Mouse (Mus musculus): ENCODE results near the gene Arid5b. TPM values are rescaled to one million over a fixed set of nuclear protein-coding genes. Genes with fewer than 3 reads are reported as not detected.

Gene Arid5b
- total and polyA plus RNA-seq, 2 experiments from 2014 or later = 13.3 to 13.6 TPM

- no peaks in the 10 kb centered on the region for H3K27me3 ChIP-seq (ENCODE audit: insufficient read depth, low read length)
- TF ChIP-seq CTCF (IDR thresholded peaks at IDR 0.05) = no peak
- no peaks in the 10 kb centered on the region for H3K36me3 ChIP-seq (ENCODE audit: insufficient read depth, low read length)
- no peak overlapping the region for H3K4me3 ChIP-seq (ENCODE audit: low read depth, low read length)
- no peak overlapping the region for H3K4me2 ChIP-seq (ENCODE audit: low read depth, low read length, poor library complexity, severe bottlenecking)
- H3K9me3 ChIP-seq (ENCODE audit: low read length) = no peaks in the 10 kb centered on the region
- no peak overlapping the region for H3K9ac ChIP-seq (replicated peaks; ENCODE audit: low read length, poor library complexity, severe bottlenecking)
- no peak overlapping the region for H3K27ac ChIP-seq (ENCODE audit: low read depth, low read length)
- H3K4me1 ChIP-seq (ENCODE audit: insufficient read depth, low read length) = peaks cover 5% of the 10 kb centered on the region; the same call in 1 of the 2 replicates
- WGBS = 68% methylated on average over 10 of the region's 10 CpGs
- ATAC-seq (ENCODE audit: low FRiP score) (no peak), DNase-seq (ENCODE audit: low spot score) (no peak)
These were observed 150.1 kb downstream of the Arid5b start for GRCm38 (mm10) chr10:68128441-68128848.

- H3K4me2 ChIP-seq (ENCODE audit: low read depth, low read length, poor library complexity, severe bottlenecking) = no peak overlapping the region
- no peaks in the 10 kb centered on the region for H3K27me3 ChIP-seq (ENCODE audit: insufficient read depth, low read length)
- no peak for DNase-seq (ENCODE audit: low spot score)
- no peak for ATAC-seq (ENCODE audit: low FRiP score)
- no peaks in the 10 kb centered on the region for H3K9me3 ChIP-seq (ENCODE audit: low read length)
- WGBS = 78% methylated on average over 6 of the region's 6 CpGs
- TF ChIP-seq CTCF (IDR thresholded peaks at IDR 0.05) = no peak
- no peak overlapping the region for H3K9ac ChIP-seq (replicated peaks; ENCODE audit: low read length, poor library complexity, severe bottlenecking)
- no peak overlapping the region for H3K4me3 ChIP-seq (ENCODE audit: low read depth, low read length)
- H3K27ac ChIP-seq (ENCODE audit: low read depth, low read length) = no peak overlapping the region
- H3K4me1 ChIP-seq (ENCODE audit: insufficient read depth, low read length) = peaks cover 5% of the 10 kb centered on the region; the same call in 1 of the 2 replicates
- no peaks in the 10 kb centered on the region for H3K36me3 ChIP-seq (ENCODE audit: insufficient read depth, low read length)
These were observed 150.8 kb downstream of the Arid5b start for GRCm38 (mm10) chr10:68127604-68128256.

GRCm38 (mm10) chr10:68127104-68127503 lies 151.4 kb downstream of the Arid5b start:
- Histone ChIP-seq H3K27ac (ENCODE audit: low read depth, low read length) (no peak overlapping the region), H3K36me3 (ENCODE audit: insufficient read depth, low read length) (no peaks in the 10 kb centered on the region), H3K9ac (replicated peaks; ENCODE audit: low read length, poor library complexity, severe bottlenecking) (no peak overlapping the region), H3K4me3 (ENCODE audit: low read depth, low read length) (no peak overlapping the region), H3K9me3 (ENCODE audit: low read length) (no peaks in the 10 kb centered on the region), H3K27me3 (ENCODE audit: insufficient read depth, low read length) (no peaks in the 10 kb centered on the region), H3K4me2 (ENCODE audit: low read depth, low read length, poor library complexity, severe bottlenecking) (no peak overlapping the region), H3K4me1 (ENCODE audit: insufficient read depth, low read length) (peaks cover 5% of the 10 kb centered on the region; the same call in 1 of the 2 replicates)
- ATAC-seq (ENCODE audit: low FRiP score) = no peak
- WGBS = 92% methylated on average over 2 of the region's 2 CpGs
- TF ChIP-seq CTCF (IDR thresholded peaks at IDR 0.05) = no peak
- no peak for DNase-seq (ENCODE audit: low spot score)

- H3K4me1 ChIP-seq (ENCODE audit: insufficient read depth, low read length) = peaks cover 5% of the 10 kb centered on the region; the same call in 1 of the 2 replicates
- no peak for TF ChIP-seq CTCF (IDR thresholded peaks at IDR 0.05)
- H3K9ac ChIP-seq (replicated peaks; ENCODE audit: low read length, poor library complexity, severe bottlenecking) = no peak overlapping the region
- no peak overlapping the region for H3K4me3 ChIP-seq (ENCODE audit: low read depth, low read length)
- no peaks in the 10 kb centered on the region for H3K36me3 ChIP-seq (ENCODE audit: insufficient read depth, low read length)
- H3K4me2 ChIP-seq (ENCODE audit: low read depth, low read length, poor library complexity, severe bottlenecking) = no peak overlapping the region
- H3K9me3 ChIP-seq (ENCODE audit: low read length) = no peaks in the 10 kb centered on the region
- ATAC-seq (ENCODE audit: low FRiP score) = no peak
- no peaks in the 10 kb centered on the region for H3K27me3 ChIP-seq (ENCODE audit: insufficient read depth, low read length)
- WGBS = 73% methylated on average over 2 of the region's 2 CpGs
- DNase-seq (ENCODE audit: low spot score) = no peak
- H3K27ac ChIP-seq (ENCODE audit: low read depth, low read length) = no peak overlapping the region
These were observed 152.0 kb downstream of the Arid5b start for GRCm38 (mm10) chr10:68126551-68126950.

GRCm38 (mm10) chr10:68125919-68126550 lies 152.5 kb downstream of the Arid5b start:
- Histone ChIP-seq H3K9ac (replicated peaks; ENCODE audit: low read length, poor library complexity, severe bottlenecking) (no peak overlapping the region), H3K9me3 (ENCODE audit: low read length) (no peaks in the 10 kb centered on the region), H3K36me3 (ENCODE audit: insufficient read depth, low read length) (no peaks in the 10 kb centered on the region), H3K4me2 (ENCODE audit: low read depth, low read length, poor library complexity, severe bottlenecking) (no peak overlapping the region), H3K27me3 (ENCODE audit: insufficient read depth, low read length) (no peaks in the 10 kb centered on the region), H3K4me3 (ENCODE audit: low read depth, low read length) (no peak overlapping the region), H3K4me1 (ENCODE audit: insufficient read depth, low read length) (peaks cover 5% of the 10 kb centered on the region; the same call in 1 of the 2 replicates), H3K27ac (ENCODE audit: low read depth, low read length) (no peak overlapping the region)
- ATAC-seq (ENCODE audit: low FRiP score) (no peak), DNase-seq (ENCODE audit: low spot score) (no peak)
- WGBS = 34% methylated on average over 8 of the region's 8 CpGs
- TF ChIP-seq CTCF (IDR thresholded peaks at IDR 0.05) = no peak

GRCm38 (mm10) chr10:68124985-68125384 lies 153.6 kb downstream of the Arid5b start:
- H3K27ac ChIP-seq (ENCODE audit: low read depth, low read length) = no peak overlapping the region
- H3K4me3 ChIP-seq (ENCODE audit: low read depth, low read length) = no peak overlapping the region
- WGBS = 81% methylated on average over 2 of the region's 2 CpGs
- H3K27me3 ChIP-seq (ENCODE audit: insufficient read depth, low read length) = no peaks in the 10 kb centered on the region
- H3K36me3 ChIP-seq (ENCODE audit: insufficient read depth, low read length) = no peaks in the 10 kb centered on the region
- no peak overlapping the region for H3K9ac ChIP-seq (replicated peaks; ENCODE audit: low read length, poor library complexity, severe bottlenecking)
- no peak overlapping the region for H3K4me2 ChIP-seq (ENCODE audit: low read depth, low read length, poor library complexity, severe bottlenecking)
- no peaks in the 10 kb centered on the region for H3K9me3 ChIP-seq (ENCODE audit: low read length)
- ATAC-seq (ENCODE audit: low FRiP score) (no peak), DNase-seq (ENCODE audit: low spot score) (no peak)
- no peak for TF ChIP-seq CTCF (IDR thresholded peaks at IDR 0.05)
- H3K4me1 ChIP-seq (ENCODE audit: insufficient read depth, low read length) = peaks cover 5% of the 10 kb centered on the region; the same call in 1 of the 2 replicates
